Mouse (Mus musculus) limb, embryonic 13.5 days (tissue): ENCODE measurements around the gene Tex36. TPM values are rescaled to one million over a fixed set of nuclear protein-coding genes. Genes with fewer than 3 reads are reported as not detected.

Experiments
- ATAC-seq: fragments of 200-750 bp; cut with Nextera tagmentation; 2 replicates; pipeline ENCODE4 v1.8.0; 2017; ENCODE audit warnings: low read depth, moderate number of reproducible peaks, moderate TSS enrichment; ENCODE audit not compliant: low FRiP score
- H3K27ac ChIP-seq: fragments of 300-500 bp; sonication (generic); 2 replicates; pipeline ENCODE4 v1.5.1; 2015; ENCODE audit warnings: inconsistent platforms, mild to moderate bottlenecking, moderate library complexity
- H3K27me3 ChIP-seq: fragments of 300-500 bp; sonication (generic); 2 replicates; pipeline ENCODE4 v1.6.1; 2015; ENCODE audit warnings: mild to moderate bottlenecking, inconsistent platforms
- H3K36me3 ChIP-seq: fragments of 300-500 bp; sonication (generic); 2 replicates; pipeline ENCODE4 v1.6.1; 2015; ENCODE audit warnings: inconsistent platforms, mild to moderate bottlenecking, moderate library complexity
- H3K4me1 ChIP-seq: fragments of 300-500 bp; sonication (generic); 2 replicates; pipeline ENCODE4 v1.6.1; 2015; ENCODE audit warnings: inconsistent platforms
- H3K4me2 ChIP-seq: fragments of 300-500 bp; sonication (generic); replicated peaks from 2 replicates; pipeline ENCODE4 v1.6.1; 2015; ENCODE audit warnings: inconsistent platforms, mild to moderate bottlenecking, moderate library complexity
- H3K4me3 ChIP-seq: fragments of 300-500 bp; sonication (generic); 2 replicates; pipeline ENCODE4 v1.5.1; 2015; ENCODE audit warnings: moderate library complexity, mild to moderate bottlenecking, inconsistent platforms
- H3K9ac ChIP-seq: fragments of 300-500 bp; sonication (generic); 2 replicates; pipeline ENCODE4 v1.6.1; 2015; ENCODE audit warnings: mild to moderate bottlenecking, inconsistent platforms
- H3K9me3 ChIP-seq: fragments of 300-500 bp; sonication (generic); 2 replicates; pipeline ENCODE4 v1.6.1; 2016; ENCODE audit warnings: inconsistent platforms
- WGBS: fragments of 180-500 bp; shearing (Covaris S2); methylation state at CpG from one replicate; pipeline ENCODE4 v1.1.7; 2015; 5-methylcytosine and 5-hydroxymethylcytosine counted together
- polyA plus RNA-seq: library from polyadenylated mRNA; unstranded; fragments of >200 nt; fragmentation: Nextera tagmentation; extraction: Ambion mirVana; gene quantifications from 2 replicates; pipeline ENCODE4 v1.2.1, GENCODE M21; 2015

The Tex36 gene
- polyA plus RNA-seq, 1 experiment from 2014 or later: not detected

GRCm38 (mm10) chr7:133579491-133580295 is 22.3 kb downstream of the Tex36 start:
- ATAC-seq: no peak
- H3K27me3 ChIP-seq: no peaks in the 10 kb centered on the region
- H3K4me2 ChIP-seq: no peak overlapping the region
- no peaks in the 10 kb centered on the region for H3K36me3 ChIP-seq
- no peaks in the 10 kb centered on the region for H3K9me3 ChIP-seq
- no peaks in the 10 kb centered on the region for H3K4me1 ChIP-seq
- no peak overlapping the region for H3K27ac ChIP-seq
- H3K4me3 ChIP-seq: no peak overlapping the region
- no peak overlapping the region for H3K9ac ChIP-seq
- WGBS: 73% methylated on average over 20 of the region's 20 CpGs

DNA sequence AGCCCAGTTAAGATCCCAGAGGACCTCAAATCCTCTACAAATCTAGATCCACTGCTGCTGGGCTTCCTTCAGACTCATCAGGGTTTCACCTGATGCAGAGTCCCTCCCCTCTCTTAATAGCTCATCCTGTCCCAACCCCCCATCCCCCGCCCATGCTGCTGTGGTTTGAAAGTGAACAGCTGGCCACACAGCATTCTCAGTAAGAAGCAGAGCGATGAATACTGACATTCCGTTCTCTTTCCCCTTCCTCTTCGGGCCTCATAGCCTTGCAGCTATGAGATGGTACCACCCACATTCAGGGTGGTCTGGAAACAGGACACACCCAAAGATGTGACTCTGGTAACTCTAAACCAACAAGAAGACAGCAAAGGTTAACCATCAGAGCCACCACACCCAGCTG is 25.1 kb downstream of the Tex36 start:
- H3K27me3 ChIP-seq: no peaks in the 10 kb centered on the region
- no peak overlapping the region for H3K4me3 ChIP-seq
- no peaks in the 10 kb centered on the region for H3K9me3 ChIP-seq
- no peaks in the 10 kb centered on the region for H3K36me3 ChIP-seq
- WGBS: 29% methylated on average over 4 of the region's 4 CpGs
- no peak overlapping the region for H3K9ac ChIP-seq
- H3K4me2 ChIP-seq: no peak overlapping the region
- no peak overlapping the region for H3K27ac ChIP-seq
- no peak for ATAC-seq
- H3K4me1 ChIP-seq: no peaks in the 10 kb centered on the region

DNA sequence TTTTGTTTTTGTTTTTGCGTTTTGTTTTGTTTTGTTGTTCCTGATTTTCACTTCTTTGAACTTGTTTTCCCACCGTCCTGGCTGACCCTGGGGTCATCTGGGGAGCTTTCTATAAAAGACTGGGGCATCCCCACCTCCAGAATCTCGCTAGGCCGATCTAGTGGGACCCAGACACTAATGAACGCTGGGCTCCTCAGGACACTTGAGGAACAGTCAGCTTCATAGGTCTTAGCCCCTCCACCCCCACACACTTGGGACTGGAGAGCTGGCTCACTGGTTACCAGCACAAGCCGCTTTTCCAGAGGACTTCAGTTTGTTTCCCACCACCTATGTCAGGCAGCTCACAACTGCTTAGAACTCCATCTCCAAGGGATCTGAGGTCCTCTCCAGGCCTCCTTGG is 25.7 kb downstream of the Tex36 start:
- H3K9me3 ChIP-seq: no peaks in the 10 kb centered on the region
- H3K4me1 ChIP-seq: peaks cover under 1% of the 10 kb centered on the region
- no peak overlapping the region for H3K4me2 ChIP-seq
- no peak overlapping the region for H3K9ac ChIP-seq
- no peak for ATAC-seq
- no peaks in the 10 kb centered on the region for H3K27me3 ChIP-seq
- 57% methylated on average over 6 of the region's 6 CpGs for WGBS
- H3K27ac ChIP-seq: no peak overlapping the region
- no peak overlapping the region for H3K4me3 ChIP-seq
- H3K36me3 ChIP-seq: no peaks in the 10 kb centered on the region

- Histone ChIP-seq H3K9ac (no peak overlapping the region), H3K4me3 (no peak overlapping the region), H3K36me3 (no peaks in the 10 kb centered on the region), H3K4me1 (peaks cover 15% of the 10 kb centered on the region), H3K9me3 (no peaks in the 10 kb centered on the region), H3K27me3 (no peaks in the 10 kb centered on the region), H3K4me2 (no peak overlapping the region), H3K27ac (no peak overlapping the region)
- 29% methylated on average over 3 of the region's 3 CpGs for WGBS
- ATAC-seq: no peak
Observed at GRCm38 (mm10) chr7:133571927-133572326, 30.0 kb downstream of the Tex36 start.

- 35% methylated on average over 16 of the region's 16 CpGs for WGBS
- Histone ChIP-seq H3K4me3 (no peak overlapping the region), H3K27me3 (no peaks in the 10 kb centered on the region), H3K27ac (no peak overlapping the region), H3K9me3 (no peaks in the 10 kb centered on the region), H3K4me1 (peaks cover 15% of the 10 kb centered on the region), H3K4me2 (peak overlapping the region; percentile 36), H3K9ac (no peak overlapping the region), H3K36me3 (no peaks in the 10 kb centered on the region)
- ATAC-seq: no peak
Observed at GRCm38 (mm10) chr7:133569194-133569880, 32.6 kb downstream of the Tex36 start.

DNA sequence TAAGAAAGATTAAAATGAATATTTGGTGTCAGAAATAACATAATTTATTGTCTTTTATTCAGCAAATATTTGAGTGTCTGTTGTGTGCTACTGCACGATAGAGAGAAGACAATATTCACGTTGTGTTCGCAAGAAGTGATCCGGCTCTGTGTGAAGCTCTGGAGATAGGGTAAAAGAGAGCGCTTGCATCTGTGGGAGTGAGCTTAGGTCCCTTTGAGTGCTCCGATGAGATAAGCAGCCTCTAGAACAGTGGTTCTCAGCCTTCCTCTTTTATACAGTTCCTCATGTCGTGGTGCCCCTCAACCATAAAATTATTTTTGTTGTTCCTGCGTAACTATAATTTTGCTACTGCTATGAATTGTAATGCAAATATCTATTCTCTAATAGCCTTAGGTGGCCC is 37.4 kb downstream of the Tex36 start:
- no peak overlapping the region for H3K9ac ChIP-seq
- ATAC-seq: no peak
- WGBS: 88% methylated on average over 8 of the region's 8 CpGs

DNA sequence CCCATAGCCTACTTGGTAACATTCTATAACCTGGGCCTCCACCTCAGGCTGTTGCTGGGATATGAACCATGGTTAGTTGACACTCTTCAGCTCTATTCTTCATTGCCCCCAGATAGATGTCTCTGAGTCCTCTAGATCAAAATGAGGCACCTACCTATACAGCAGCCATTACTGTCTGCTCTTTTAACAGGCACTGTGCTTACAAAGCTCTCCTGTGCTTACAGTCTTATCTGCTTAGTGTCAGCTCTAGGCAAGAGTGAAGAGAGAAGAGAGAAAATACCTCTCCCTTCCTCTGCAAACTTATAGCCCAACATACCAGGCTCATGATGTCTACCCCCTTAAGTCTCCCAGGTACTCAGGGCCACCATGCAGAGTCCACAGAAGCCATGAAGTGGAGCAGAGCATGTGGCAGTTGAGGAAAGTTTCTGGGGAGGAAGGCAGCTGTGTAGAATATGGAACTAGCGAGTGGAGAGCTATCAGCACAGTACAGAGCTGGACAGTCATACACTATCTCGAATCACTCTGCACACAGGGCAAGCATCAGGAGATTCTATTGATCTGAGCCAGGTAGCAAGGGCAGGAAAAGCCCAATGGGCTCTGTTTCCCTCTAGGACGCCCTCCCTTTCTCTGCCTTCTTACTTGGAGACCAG is 38.7 kb downstream of the Tex36 start:
- 86% methylated on average over 3 of the region's 3 CpGs for WGBS
- ATAC-seq: no peak

More for the DNA sequence above, 37.4 kb downstream of the Tex36 start:
- Histone ChIP-seq H3K27ac (no peak overlapping the region), H3K4me2 (no peak overlapping the region), H3K27me3 (no peaks in the 10 kb centered on the region), H3K4me1 (peaks cover 4% of the 10 kb centered on the region; the same call in 1 of the 2 replicates), H3K4me3 (no peak overlapping the region), H3K9me3 (no peaks in the 10 kb centered on the region), H3K36me3 (no peaks in the 10 kb centered on the region)

GRCm38 (mm10) chr7:133555786-133556492 is 46.0 kb downstream of the Tex36 start:
- WGBS: 61% methylated on average over 8 of the region's 8 CpGs
- H3K27ac ChIP-seq: no peak overlapping the region
- ATAC-seq: no peak

More for the DNA sequence above, 38.7 kb downstream of the Tex36 start:
- H3K27ac ChIP-seq: no peak overlapping the region
- H3K36me3 ChIP-seq: no peaks in the 10 kb centered on the region
- no peaks in the 10 kb centered on the region for H3K27me3 ChIP-seq
- no peaks in the 10 kb centered on the region for H3K9me3 ChIP-seq
- H3K4me1 ChIP-seq: no peaks in the 10 kb centered on the region
- no peak overlapping the region for H3K9ac ChIP-seq
- H3K4me2 ChIP-seq: no peak overlapping the region
- H3K4me3 ChIP-seq: no peak overlapping the region

DNA sequence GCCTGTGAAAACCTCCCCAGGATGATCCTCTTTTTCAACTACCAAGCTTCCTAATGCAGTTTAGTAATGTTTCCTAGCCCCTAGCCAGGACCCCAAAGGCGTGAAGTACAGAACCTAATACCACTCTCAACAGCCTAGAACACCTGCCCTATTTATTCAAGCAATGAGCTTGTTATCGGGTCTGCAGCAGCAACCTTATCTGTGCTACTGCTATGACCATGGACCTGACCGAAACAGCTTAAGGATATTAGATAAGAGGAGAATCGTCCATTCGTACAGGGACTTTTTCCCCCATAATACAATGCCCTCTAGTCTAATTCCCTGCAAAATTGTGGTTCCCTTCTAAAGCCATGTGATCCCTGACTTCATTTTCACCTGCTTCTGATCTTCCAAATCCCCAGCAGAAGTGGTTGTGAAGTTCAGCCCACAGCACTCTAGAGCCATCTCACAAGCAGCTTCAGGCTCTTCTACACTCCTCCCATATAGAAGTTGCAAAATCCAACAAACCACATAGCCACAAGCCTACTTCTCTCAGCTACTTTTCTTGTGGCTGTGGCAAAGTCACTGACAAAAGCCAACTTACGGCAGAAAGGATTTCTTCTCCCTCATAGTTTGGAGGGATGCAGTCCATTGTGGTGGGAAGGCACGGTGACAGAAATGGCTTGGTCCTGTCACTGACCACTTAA is 49.5 kb downstream of the Tex36 start:
- H3K36me3 ChIP-seq: no peaks in the 10 kb centered on the region
- WGBS: 82% methylated on average over 7 of the region's 7 CpGs

More at GRCm38 (mm10) chr7:133555786-133556492, 46.0 kb downstream of the Tex36 start:
- Histone ChIP-seq H3K27me3 (peaks cover 8% of the 10 kb centered on the region; the same call in 1 of the 2 replicates), H3K9ac (no peak overlapping the region), H3K9me3 (no peaks in the 10 kb centered on the region), H3K4me2 (no peak overlapping the region), H3K4me1 (no peaks in the 10 kb centered on the region), H3K4me3 (no peak overlapping the region), H3K36me3 (no peaks in the 10 kb centered on the region)

DNA sequence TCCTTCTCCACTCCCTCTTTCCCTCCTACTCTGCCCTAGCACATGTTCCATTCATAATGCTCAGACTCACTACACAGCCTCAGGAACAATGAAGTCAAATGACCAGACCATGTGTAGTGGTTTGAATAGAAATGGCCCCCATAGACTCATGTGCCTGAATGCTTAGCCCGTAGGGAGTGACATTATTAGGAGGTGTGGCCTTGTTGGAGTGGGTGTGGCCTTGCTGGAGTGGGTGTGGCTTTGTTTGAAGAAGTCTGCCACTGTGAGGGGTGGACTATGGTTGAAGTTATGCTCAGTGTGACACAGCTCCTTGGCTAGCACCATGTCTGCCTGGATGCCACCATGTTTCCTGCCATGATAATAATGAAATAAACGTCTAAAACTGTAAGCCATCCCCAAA is 51.0 kb downstream of the Tex36 start:
- H3K4me1 ChIP-seq: no peaks in the 10 kb centered on the region
- H3K9ac ChIP-seq: no peak overlapping the region
- peaks cover 6% of the 10 kb centered on the region; the same call in 1 of the 2 replicates for H3K9me3 ChIP-seq
- H3K27ac ChIP-seq: no peak overlapping the region
- H3K4me3 ChIP-seq: no peak overlapping the region
- no peak overlapping the region for H3K4me2 ChIP-seq
- WGBS: 60% methylated on average over 2 of the region's 2 CpGs
- no peaks in the 10 kb centered on the region for H3K36me3 ChIP-seq
- H3K27me3 ChIP-seq: peaks cover 8% of the 10 kb centered on the region; the same call in 1 of the 2 replicates
- ATAC-seq: no peak

More for the DNA sequence above, 49.5 kb downstream of the Tex36 start:
- H3K4me1 ChIP-seq: no peaks in the 10 kb centered on the region
- no peaks in the 10 kb centered on the region for H3K9me3 ChIP-seq
- no peak overlapping the region for H3K4me3 ChIP-seq
- H3K9ac ChIP-seq: no peak overlapping the region
- ATAC-seq: no peak
- H3K4me2 ChIP-seq: no peak overlapping the region
- no peak overlapping the region for H3K27ac ChIP-seq
- peaks cover 8% of the 10 kb centered on the region; the same call in 1 of the 2 replicates for H3K27me3 ChIP-seq

DNA sequence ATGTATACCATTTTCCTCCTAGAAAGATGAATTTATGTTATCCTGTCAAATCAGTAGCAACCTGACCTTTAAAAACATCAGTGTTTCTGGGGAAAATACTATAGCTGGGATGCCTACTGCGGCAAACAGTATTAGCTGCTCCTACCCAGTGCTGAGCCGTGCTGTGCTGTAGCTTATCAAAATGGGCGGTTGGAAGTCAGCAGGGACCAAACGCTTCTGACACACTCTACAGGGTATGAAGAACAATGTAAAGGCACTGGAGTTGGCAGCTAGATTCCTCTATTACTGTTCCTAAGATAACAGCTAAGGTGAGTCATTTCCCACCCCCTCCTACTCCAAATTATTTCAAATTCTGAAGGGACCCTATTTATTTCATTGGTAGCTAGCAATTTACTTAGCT is 53.5 kb downstream of the Tex36 start:
- ATAC-seq: no peak
- H3K4me2 ChIP-seq: no peak overlapping the region
- H3K4me1 ChIP-seq: no peaks in the 10 kb centered on the region
- H3K9me3 ChIP-seq: peaks cover 6% of the 10 kb centered on the region; the same call in 1 of the 2 replicates
- WGBS: 90% methylated on average over 4 of the region's 4 CpGs
- no peaks in the 10 kb centered on the region for H3K36me3 ChIP-seq
- H3K27ac ChIP-seq: no peak overlapping the region
- H3K9ac ChIP-seq: no peak overlapping the region
- H3K4me3 ChIP-seq: no peak overlapping the region
- H3K27me3 ChIP-seq: peaks cover 8% of the 10 kb centered on the region; the same call in 1 of the 2 replicates
